Mouse (Mus musculus): ENCODE measurements at regions not wholly inside any gene's neighbourhood (a gene's known extent, or its start where the extent isn't known, plus 50 kb on each side); places are given as distances from the start of the nearest gene placed in this dataset.
"Not testable (repeated sequence)": the region's sequence is repeated elsewhere in the genome, so short reads cannot be mapped to it uniquely, and the experiment has no call there.

DNA sequence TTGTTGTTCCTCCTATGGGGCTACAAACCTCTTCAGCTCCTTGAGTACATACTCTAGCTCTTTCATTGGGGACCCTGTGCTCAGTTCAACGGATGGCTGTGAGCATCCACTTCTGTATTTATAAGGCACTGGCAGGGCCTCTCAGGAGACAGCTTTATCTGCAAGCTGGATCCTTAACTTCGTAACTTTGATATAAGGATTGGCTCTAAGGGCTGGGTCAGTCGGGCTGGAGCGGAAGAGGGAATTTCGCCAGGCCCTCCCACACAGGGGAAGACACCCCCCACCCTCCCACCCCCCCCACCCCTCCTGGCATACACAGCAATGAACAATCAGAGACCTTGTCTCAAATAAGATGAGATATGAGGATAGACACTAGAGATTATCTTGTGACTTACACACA, 304.3 kb upstream of the Chordc1 start:
- DNase-seq (ENCODE audit: extremely low spot score): peak; percentile 15

DNA sequence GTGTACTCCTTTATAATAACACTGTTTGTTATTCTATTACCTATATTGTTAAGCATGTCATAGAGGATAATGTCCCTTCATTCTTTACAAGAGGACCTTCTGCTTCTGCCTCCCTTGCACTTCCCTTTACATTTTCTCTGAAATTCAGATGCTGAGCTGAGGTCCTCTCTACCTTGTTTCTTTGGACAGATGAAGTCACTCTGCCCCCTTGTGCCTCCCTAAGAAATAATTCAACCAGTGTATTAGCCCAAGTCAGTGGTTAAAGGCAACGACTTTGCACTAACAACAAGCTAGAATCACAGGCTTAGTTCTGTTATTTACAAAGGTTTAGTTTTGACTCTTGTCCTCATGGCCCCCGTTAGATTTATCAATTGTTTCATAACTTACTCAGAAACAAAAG, 289.4 kb upstream of the Chordc1 start:
- peak; percentile 3 for DNase-seq (ENCODE audit: extremely low spot score)

DNA sequence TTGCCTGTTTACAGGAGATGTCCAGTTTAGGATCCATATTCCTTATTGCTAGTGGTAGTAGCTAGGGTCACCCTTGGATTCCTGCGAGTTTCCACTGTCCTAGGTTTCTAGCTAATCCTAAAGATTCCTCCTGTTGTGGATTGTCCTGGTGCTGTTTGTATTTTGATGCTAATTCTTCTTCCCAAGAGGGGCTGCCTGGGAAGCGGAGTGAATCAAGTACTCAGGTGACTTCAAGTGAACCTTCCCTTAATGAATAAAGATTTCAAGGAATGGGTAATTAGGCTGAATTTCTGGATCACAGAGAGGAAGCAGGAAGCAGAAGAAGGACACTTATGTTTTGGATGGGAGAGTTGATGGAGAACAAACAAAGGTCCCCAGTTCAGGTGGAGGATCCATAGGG, 250.6 kb upstream of the Chordc1 start:
- DNase-seq (ENCODE audit: extremely low spot score): no peak

DNA sequence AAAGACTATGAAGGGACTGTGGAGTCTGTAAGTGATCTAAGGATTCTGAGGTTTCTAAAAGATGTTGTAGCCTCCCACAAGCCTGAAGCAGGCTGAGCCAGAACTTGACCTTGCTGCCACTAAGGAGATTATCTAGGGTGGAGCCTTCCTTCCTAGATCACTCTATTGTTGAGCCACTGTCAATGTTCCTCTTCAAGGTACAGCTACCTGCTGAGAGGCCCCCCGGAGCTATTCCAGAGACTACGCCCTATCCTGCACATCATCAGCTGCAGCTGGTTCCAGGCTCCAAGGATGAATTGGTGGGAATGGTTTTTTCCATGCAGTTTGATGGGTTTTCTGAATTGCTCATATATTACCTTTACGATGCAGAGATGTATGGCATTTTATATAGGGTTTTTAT, 249.3 kb upstream of the Chordc1 start:
- not testable (repeated sequence) for DNase-seq (ENCODE audit: extremely low spot score)

DNA sequence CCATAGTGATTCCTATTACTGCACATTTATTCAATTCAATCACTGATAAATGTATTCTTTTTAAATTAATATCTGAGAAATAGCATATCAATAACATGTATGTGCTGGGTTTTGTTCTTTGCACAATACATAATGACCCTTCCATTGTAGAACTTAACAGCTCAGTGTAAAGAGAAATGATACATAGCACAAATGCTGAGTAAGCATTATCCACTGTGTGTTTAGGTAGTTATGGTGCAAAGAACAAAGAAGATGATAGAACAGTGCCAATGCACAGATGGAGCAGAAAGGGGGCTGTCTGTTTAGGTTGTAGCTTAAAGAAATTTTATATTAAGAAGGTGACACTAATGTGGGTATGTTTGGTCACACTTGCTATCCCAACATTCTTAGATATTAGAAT, 215.0 kb upstream of the Chordc1 start:
- DNase-seq (ENCODE audit: extremely low spot score): no peak

DNA sequence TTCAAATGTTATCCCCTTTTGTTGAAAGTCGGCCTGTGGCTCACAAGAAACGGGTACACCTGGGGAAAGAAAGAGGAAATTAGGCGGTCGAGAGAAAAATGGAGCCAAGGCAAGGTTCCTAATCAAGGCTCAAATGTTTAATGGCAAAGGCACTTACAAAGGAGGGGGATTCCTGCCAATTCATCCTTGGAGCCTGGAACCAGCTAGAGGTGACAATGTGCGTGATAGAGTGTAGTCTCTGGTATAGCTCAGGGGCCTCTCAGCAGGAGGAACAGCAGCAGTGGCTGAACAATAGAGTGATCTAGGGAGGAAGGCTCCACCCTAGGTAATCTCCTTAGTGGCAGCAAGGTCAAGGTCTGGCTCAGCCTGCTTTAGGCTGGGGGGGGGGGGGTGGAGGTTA, 213.5 kb upstream of the Chordc1 start:
- DNase-seq (ENCODE audit: extremely low spot score): not testable (repeated sequence)

DNA sequence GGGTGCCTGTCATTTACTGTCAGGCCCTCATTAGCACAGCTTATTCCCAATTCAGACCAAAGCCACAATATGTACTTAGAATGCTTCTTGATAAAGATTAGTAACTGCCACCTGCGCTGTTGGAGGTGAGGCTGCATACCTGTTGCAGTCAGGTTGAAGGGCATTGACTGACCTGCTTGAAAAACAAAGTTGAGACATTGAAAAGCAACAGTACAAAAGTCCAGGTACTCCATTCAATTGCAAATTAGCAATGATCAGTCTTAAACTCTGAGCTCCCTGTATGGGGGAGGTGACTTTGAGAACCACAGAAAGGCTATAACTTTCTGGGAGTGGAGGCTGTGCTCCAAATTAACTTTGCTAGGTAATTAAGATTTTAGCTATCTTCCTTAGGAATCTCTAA, 212.8 kb upstream of the Chordc1 start:
- not testable (repeated sequence) for DNase-seq (ENCODE audit: extremely low spot score)
